Mouse (Mus musculus): Measurements from ENCODE around the gene 1110032F04Rik.

DNA sequence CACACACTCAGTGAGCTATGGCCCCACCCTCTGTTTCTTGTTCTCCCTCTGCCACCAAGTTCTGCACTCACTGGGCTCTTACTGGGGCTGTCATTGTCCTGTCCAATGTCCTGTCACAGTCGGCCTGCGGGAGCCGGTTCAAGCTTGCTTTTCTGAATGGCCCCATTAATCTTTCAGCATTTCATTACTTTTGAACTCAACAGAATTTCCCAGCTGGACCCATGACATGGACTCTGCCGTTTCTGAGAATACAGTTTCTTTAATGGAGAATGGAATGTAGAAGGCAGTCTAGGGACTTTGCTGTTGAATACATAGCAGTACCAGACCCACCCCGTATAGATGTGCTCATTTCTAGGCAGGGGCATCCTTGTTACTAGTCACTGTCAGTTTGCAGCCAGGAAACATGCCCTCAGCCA, 47.5 kb upstream of the 1110032F04Rik start:
- no peak for TF ChIP-seq CTCF (IDR thresholded peaks at IDR 0.05; ENCODE audit: low read depth)
- no peak for TF ChIP-seq EP300 (IDR thresholded peaks at IDR 0.05; ENCODE audit: low read depth)
